Mouse (Mus musculus): ENCODE data around the gene Tmem190.

Gene Tmem190

DNA sequence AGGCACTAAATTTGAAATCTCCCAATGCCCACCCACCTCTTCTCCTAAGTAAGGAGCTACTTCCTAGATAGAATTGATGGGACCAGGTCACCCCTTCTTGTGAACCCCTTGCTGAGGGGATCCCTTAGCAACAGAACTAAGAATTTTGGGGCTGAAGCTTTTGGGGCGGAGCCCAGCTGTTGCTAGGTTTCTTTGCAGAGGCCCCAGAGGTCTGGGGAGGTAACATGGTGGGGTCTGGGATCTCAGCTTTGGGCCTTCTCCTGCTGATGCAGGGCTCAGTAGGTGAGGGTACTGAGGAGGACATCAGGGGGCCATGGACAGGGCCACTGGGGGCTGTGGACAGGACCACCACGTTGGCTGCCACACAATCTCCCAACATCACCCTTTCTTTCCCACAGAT lies at the start of gene Tmem190, which contains the start of gene Il11:
TSS of gene Tmem190 (plus strand) at position 179 of the 400 bp plus-strand sequence.
TSS of gene Il11 (minus strand) at position 101 of the 400 bp plus-strand sequence.
- DNase-seq, result no peak

DNA sequence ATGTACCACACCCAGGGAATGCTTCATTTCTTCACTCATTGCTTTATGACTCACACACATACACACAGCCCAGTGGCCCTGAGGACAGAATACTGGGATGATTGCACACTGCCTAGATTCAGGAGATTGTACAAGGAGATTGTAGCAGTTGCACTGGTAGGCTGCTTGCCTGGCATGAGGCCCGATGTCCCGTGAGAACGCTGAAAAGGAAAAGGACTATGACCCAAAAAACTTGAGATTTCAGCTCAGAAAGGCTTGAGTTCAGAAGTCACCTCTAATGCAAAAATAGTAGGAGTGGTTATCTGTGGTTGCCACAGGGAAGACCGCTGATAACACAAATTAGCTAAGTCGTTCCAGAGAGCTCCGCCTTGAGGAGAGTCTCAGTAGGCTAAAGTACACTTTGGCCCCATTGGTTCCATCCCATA lies 49.8 kb upstream of the Tmem190 start:
- no peak for DNase-seq

DNA sequence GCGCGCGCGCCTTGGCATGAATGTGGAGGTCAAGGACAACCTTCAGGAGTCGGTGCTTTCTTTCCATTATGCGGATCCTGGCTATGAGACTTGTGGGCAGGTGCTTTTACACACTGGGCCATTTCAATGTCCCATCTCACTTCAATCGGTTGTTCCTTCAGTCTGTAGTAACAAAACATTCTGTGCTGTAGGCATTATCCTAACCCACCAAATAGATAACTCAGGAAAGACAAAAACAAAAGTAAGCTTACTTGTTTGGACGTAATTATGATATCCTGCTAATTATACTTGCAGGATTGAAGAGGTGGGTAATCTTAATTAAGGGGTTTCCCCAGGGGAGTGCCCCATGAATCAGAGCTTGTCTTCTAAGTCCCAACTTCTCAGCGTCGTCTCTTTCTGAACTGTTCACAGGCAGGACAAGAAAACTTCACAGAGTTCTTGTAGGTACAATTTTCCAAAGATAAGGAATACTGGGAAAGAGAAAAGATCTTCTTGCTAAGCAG lies 43.6 kb upstream of the Tmem190 start:
- no peak for DNase-seq

DNA sequence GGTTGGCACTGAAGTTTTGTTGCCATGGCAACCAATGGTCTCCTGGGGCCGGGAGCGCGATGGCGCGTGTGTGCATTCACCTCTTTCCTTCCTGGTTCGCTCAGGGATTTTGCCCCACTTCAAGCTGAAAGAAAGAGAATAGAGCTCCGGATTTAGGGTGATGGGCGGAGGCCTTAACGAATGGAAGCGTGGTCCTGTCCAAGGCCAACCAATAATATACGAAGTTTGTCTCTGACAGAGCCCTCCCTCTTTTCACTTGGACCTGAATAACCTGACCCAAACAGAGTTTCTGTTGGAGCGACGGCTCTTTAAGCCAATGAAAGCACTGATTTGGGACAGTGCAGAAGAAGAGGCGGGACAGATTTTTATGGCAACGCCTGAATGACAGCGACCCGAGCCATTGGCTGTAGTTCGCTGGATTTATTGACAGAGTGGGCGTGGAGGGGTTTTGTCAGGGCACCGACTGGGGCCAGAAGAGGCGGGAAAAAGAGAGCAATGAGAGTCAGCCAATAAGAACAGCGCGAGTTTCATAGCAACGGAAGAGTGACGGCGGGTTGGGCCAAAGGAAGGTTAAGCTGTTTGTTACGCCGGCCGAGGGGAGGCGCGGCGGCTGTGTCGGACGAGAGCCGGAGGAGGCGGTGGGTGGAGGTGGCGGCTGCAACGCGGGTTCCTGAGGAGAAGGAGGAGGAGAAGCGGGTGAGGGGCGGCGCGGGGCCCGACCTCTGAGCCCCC lies 43.0 kb upstream of the Tmem190 start, which contains the start of gene Kmt5c:
TSS of gene Kmt5c (plus strand) at position 572 of the 732 bp plus-strand sequence.
- DNase-seq, result peak; percentile 95 to 99

DNA sequence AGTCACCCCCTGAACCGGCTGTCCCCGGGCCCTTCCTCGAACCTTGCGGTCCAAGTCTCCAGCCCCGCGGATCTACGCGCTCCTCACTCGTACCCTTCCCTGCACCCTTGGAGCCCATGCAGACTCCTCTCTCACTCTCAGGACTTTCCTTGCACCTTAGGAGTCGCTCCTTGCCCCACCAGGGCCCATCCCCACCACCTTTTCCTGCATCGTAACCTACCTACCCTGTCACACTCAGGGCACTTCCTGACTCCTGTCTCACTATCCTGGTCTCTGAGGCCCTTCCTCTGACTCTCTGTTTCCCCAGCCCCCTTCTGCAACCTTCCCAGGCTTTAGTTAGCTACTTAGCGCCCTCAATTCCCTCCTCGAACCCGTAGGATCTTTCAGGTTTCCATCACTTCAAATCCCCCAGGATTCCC lies 42.4 kb upstream of the Tmem190 start:
- no peak for DNase-seq

DNA sequence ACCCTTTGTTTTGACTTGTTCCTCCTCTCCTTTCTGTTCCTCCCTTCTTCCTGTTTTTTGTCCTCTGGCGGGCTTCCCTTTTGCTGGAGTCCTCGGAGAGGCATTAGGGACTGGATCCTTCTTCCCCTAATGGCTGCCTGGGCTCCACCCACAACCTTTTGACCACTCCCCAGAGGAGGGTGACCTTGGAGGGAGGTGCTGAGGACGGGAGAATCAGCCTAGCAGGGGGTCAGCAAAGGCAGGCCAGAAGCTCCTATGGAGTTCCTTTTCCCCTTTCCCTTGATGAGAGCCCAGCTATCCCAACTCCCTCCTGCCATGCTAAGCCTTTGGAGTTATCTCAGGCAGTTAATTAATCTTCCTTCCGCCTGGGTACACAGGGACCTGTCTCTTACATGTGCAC lies 41.6 kb upstream of the Tmem190 start:
- peak; percentile 75 to 81 for DNase-seq

DNA sequence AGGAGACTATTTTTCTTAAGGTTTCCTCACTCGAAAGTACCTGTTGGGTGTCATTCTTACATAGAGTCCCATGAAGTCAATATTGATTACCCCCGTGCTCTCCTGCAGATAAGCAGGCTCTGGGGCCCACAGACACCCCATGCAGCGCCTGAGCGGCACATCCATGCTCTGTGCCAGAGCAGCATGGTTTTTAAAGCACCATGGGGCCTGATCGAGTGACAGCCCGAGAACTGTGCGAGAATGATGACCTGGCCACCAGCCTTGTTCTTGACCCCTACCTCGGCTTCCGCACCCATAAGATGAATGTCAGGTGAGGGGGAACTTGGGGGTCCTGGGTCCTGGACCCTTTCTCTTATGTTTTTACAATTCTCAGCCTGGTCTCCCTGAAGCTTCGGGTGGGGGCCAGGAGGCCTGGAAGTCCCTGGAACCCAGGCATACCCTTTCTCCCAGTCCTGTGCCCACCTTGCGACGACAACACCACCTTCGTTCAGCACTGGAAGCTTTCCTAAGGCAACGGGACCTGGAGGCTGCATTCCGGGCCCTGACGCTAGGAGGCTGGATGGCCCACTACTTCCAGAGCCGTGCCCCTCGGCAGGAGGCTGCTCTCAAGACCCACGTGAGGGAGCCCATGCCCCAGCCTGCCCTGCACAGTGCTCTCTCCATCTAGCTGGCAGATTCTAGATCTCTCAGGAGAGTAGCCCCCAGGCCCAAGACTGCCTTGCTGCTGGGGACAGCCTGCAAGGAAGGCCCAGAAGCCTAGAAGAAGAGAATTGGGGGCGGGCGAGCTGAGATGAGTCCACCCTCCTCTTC lies 40.9 kb upstream of the Tmem190 start:
- peak; percentile 21 to 33 for DNase-seq

DNA sequence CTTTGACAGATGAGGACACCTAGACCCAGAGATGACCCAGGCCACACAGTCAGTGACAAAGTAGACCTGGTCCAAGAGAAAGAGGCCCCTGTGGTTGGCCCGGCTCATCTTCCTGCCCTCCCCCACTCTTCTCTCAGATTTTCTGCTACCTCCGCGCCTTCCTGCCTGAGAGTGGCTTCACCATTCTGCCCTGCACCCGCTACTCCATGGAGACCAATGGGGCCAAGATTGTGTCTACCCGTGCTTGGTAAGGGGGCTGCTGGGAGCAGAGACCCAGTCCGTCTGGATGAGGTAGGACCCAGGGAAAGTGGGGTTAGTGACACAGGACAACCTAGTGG lies 40.3 kb upstream of the Tmem190 start:
- no peak for DNase-seq

DNA sequence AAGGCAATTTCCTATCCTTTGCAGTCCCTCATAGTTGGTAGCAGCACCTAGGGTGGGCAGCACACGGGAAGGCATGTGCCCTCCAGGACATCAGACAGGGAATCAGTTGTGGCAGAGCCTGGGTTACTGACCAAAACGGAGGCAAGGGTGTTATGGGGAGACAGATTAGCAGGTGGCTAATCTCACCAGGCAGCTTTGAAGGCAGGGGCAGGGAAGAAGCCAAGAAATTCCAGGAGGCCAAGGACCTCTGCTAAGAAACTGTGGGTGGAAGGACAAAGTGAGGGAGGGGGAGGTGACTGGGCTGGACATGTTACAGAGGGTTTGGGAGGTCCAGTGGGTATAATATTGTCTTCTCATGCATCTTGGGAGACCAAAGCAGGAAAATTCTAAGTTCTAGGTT lies 39.4 kb upstream of the Tmem190 start:
- DNase-seq, result no peak

DNA sequence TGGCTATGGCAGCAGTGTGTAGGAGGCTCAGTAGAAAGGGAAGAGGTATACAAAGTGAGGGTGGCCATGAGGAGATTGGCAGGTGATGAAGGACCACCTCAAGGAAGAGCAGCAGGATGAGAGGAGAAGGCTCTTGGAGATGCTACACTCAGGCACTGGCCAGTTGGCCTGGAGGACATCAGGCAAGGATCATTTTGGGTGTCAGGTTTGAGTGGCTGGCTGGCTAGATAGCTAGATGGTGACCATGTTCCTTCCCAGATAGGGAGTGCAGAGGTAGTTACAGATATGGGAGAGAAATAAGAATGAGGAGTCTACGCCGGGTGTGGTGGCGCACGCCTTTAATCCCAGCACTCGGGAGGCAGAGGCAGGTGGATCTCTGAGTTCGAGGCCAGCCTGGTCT lies 37.9 kb upstream of the Tmem190 start:
- DNase-seq, result no peak

DNA sequence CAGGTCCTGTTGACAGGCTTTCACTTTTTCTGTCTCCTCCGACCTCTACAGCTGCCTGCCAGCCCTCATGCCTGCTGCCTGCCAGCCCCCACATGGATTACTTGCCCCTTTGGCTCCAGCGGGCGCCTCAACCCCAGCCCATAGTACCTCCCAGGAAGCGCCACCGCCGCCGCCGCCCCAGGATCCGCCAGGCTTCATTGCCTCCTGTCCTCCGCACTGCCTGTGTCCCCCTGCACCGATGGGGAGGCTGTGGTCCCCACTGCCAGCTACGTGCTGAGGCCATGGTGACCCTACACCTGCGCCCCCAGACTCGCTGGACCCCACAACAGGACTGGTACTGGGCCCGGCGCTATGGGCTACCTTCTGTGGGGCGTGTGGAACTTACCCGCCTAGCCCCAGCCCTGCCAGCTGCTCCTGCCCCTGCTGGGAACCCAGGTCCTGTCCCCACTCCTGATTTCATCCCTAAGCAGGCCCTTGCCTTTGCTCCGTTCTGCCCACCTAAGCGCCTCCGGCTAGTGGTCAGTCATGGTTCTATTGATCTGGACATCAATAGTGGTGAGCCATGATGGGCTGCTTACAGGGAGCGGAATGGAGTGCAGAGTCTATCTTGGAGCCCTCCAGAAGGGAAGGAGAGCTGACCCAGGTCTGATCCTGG lies 36.3 kb upstream of the Tmem190 start:
- DNase-seq, result no peak

DNA sequence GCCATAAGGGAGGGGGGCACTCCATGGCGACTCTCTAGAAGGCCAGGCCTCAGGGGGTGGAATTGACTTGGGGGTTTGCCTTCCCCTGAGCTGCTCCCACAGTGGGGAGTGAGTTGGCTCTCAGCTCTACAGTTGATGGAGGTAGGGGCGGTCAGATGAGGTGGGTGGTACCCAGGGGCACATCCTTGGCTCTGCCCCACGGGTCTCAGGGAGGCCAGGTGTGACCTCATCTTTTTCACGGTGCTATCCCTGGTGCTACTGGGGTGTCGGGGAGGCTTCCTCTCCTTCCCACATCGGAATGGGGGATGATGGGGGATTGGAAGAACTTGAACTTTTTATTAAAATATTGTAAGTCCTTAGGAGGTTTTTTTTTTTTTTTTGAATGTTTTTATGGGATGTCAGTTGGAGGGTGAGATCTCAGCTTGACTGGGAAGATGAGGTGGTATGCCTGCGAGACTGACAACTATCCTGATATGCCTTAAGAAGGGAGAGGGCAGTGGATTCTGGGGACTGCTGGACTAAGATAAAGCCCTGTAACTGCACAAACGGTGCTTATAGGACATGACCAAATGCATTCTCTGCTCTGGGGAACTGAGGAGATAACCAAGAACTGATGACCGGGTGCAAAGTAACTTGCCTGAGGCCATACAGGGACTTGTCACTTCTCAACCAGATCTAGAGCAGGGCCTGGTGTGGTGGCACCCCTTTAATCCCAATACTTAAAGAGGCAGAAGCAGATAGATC lies 35.4 kb upstream of the Tmem190 start:
- DNase-seq, result no peak

DNA sequence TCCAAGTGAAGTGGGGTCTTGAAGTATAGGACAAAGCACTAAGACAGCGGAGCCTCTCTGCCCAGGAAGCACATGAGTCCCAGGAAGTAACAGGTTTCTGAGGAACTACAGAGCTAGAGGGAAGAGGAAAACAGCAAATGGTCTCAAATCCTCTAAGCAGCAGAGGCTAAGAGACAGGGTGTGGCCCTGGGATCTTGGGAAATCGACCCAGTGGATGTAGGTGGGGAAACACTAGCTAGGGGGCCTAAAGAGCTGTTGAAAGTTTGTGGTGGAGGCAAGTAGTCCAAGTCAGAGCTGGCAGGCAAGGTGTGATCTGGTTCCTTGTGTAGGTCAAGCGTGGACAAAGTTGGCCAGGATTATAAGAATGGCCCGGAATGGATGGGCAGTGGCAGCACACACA lies 34.4 kb upstream of the Tmem190 start:
- no peak for DNase-seq

DNA sequence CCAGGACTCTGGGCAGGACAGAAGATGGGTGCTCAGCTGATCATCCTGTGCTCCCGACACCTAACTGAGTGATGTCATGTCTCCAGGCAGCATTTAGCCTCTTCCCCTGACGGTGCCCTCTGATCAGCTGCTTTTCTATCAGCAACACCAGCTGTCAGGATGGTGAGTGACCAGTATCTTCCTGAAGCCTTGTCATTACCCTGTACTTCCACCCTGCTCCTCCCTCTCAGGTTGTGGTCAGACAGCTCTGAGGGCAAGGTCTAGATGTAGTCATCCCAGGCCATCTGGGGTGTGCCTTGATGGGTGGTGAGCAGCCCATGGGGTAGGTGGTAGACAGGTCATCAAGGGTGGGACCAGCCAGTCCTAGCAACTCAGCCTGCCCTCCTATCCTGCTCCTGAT lies 33.6 kb upstream of the Tmem190 start:
- DNase-seq, result no peak

DNA sequence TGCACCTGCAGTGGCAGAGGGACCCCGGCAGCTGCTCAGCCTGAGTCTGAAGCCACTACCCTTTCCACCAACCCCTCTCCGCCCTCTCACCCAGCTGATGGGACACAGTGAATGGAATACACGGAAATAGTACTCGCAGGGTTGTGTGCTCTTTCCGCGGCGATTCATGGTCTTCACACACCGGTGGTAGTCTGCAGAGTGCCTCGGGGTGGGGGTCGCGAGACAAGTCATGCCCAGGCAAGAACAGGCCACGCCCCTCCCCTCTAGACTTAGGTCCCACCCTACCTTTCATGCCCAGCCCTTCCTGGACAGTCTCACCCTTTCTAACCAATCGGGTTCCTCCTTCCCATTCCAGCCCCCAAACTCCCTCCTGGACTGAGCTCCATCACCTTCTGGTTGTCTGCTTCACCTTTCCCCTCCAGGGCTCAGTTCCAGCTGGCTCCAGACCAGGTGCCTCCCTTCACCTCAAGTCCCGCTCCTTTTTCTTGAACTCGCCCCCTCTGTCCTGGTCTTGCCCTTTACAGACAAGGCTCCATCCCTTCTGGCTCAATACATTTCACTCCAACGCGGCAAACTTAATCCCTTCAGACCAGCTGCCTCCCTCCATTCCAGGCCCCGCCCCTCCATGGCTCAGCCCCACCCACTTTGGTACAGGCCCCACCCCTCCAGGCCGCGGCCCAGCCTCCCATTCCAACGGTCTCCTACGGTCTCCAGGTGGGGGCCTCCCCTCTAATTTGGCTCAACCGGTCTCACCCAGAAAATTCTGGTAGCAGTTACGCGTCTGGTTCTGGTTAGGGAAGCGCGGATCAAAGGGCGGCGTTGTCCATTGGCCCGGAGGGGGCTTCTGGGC lies 30.5 kb upstream of the Tmem190 start:
- no peak for DNase-seq

DNA sequence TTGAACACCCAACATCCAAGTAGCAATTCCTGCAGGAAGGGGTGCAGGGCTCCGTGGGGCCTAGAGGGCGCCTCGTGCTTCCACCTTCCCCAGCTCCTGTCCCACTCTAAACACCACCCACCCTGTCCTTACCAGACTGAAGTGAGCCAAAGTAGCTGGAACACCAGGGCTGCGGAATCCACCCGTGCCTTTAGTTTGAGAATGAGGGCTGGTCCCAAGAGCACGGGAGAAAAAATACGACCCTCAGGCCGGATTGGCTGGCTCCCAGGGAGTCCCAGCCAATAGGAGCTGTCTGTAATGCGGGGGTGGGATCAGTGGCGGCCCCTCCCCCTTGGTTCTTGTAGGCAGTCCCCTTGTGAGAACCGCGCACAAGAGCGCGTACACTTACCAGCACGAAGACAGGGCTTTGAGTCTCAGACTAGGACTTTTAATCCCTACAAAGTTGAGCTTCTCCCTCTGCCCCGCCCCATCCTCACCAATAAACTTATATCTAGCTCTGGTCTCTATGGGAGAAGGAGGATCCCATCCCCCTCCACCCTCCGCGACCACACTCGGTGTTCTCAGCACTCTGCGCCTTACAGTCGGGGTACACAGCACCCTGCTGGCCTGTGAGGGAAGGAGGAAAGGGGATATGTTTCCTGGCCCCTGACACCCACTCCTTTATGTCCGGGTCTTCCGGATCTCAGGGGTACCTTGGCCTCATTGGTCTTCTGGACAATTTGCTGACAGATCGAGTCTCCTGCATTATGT lies 29.7 kb upstream of the Tmem190 start, which contains the start of gene Cox6b2:
TSS of gene Cox6b2 (minus strand) at position 274 of the 750 bp plus-strand sequence.
- peak in 1 of 2 experiments; percentile 29 for DNase-seq

DNA sequence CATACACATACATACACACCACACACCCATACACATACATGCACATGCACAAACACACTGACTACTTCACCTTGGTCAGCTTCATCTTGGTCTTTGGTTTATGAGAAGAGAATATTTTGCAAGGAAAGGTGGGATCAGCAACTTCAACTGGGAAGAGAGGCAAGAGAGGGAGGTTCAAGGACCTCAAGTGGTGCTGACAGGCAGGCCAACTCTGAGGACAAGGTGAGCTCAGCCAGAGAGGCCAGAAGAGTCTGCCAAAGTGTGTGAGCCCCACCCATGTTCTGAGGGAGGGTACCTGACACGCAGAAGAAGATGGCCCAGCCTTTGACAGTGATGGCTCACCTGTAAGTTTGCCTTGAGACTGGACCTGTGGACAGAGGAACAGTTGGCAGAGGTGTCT lies 23.1 kb upstream of the Tmem190 start:
- no peak for DNase-seq

DNA sequence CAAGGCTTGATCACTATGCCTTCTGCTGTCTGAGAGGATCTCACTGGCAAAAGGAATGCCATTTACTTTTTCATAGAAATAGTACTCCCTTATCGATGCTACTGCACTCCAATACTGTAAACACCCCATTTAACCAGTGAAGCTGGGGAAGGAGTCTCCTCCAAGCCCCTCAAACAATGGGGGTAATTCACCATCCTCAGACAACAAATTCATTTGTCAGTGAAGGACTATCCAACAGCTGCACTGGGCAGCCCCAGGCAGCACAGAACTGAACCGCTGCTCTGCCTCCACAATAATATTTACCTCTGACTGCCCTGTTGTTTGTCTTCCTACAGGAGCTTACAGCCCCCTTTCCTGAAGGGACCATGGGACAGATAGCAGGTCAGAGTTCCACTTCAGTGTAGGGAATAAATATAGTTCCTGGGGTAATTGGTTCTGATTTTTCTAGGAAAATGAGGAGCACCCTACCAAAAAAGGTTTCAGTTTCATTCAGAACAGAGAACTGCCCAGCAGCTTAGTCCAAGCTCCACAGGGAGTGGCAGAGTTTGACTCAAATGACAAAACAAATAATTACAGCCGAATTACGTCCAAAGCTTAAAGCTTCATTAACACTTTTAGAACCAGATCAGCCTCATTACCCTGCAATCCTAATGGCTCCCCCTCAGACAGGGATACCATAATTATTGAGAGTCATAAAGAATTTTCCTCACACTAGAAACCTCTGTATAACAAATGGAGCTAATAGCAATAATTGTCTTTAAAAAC lies 17.6 kb upstream of the Tmem190 start:
- DNase-seq, result no peak

DNA sequence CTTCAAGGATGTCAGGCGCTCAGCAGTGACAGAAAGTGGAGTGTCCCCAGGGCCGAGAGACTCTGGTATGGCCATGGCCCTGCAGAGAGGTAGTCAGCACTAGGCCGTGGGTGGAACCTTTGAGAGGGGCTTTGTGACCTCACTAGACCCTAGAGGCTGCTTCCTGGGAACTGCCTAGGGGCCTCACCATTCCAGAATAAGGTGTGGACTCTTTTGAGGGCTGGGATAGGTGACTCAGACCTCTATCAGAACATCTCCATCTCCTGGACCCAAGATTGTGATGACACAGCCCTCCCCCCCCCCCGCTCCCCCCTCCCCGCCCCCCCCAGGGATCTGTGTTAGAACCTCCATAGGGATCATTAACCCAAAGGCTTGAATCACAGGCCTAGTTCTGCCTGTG lies 11.5 kb upstream of the Tmem190 start, which contains the start of gene Fam71e2:
TSS of gene Fam71e2 (minus strand) at position 101 of the 400 bp plus-strand sequence.
- DNase-seq, result no peak

DNA sequence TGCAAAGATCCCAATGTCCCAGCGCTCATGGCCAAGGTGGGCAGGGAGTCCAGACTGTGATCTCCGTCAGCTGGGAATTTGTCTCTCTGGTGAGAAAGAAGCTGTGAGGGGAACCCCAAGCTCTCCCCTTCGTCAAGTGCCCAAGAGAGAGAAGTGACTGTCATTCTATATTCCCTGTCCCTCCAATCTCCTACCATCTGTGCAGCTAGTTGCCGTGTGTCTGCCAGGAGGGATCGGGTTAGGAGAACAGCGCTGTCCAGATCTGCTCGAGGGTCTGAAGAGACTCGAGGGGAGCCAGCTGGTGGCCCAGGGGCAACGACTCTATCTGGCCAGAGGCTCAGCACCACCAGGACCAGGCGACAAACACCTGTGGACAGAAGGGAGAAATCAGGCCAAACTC lies 6.6 kb upstream of the Tmem190 start:
- DNase-seq, result no peak

Measured in cerebellum, adult 18-20 months (tissue).